In genomic region chr16:8676800-8677199, GRCm38 (mm10) we compare ENCODE assay signal across 10 mouse cellular contexts. TPM values are rescaled to one million over a fixed set of nuclear protein-coding genes. Genes with fewer than 3 reads are reported as not detected.
DNase-seq lines count a peak whose midpoint lies in the region; ATAC-seq and TF ChIP-seq lines count a peak whose summit lies in the region.
"Had no signal": no experiment of that assay in that cellular context is flagged by ENCODE, and none has a peak within 500 bp of the region (broad histone marks: within the 10 kb centered on the region; RNA-seq: fewer than 3 reads in every experiment).

No protein-coding gene starts in this region.

- no peaks in the 10 kb centered on the region for H3K9me3 ChIP-seq in neural tube, embryonic 11.5 days (ENCODE audit: control insufficient read depth, low read length)
- H3K9me3 ChIP-seq in lung, postnatal 0 days (ENCODE audit: low read length), result no peaks in the 10 kb centered on the region

- DNase-seq in gastrocnemius, postnatal 10 days, result peak; percentile 48
- DNase-seq in gastrocnemius, postnatal 25 days, result no peak
- peak; percentile 51 for DNase-seq in neural tube, embryonic 11.5 days (ENCODE audit: low spot score)
- no peak for DNase-seq in neural tube, embryonic 10.5 days (ENCODE audit: extremely low spot score, low spot score)
- DNase-seq in ZHBTc4 (ENCODE audit: low read depth, low spot score), result peak; percentile 69
- DNase-seq in lung, postnatal 0 days (ENCODE audit: low spot score), result peak; percentile 82
- peak; percentile 60 for DNase-seq in thymus, postnatal 14 days

- H3K4me1 ChIP-seq in neural tube, embryonic 11.5 days (ENCODE audit: control insufficient read depth, insufficient read depth, low read length), result no peaks in the 10 kb centered on the region
- no peaks in the 10 kb centered on the region for H3K4me1 ChIP-seq in embryonic fibroblast, embryonic 13.5 days (ENCODE audit: control insufficient read depth, insufficient read depth, low read length)
- no peaks in the 10 kb centered on the region for H3K4me1 ChIP-seq in lung, postnatal 0 days (ENCODE audit: insufficient read depth, low read depth, low read length)

- no peak overlapping the region for H3K27ac ChIP-seq in neural tube, embryonic 11.5 days (ENCODE audit: low read depth, low read length)
- H3K27ac ChIP-seq in embryonic fibroblast, embryonic 13.5 days (ENCODE audit: insufficient read depth, low read length), result no peak overlapping the region
- H3K27ac ChIP-seq in lung, postnatal 0 days (ENCODE audit: low read length), result no peak overlapping the region

- TF ChIP-seq EP300 in lung, postnatal 0 days (IDR thresholded peaks at IDR 0.05), result no peak

- H3K27me3 ChIP-seq in neural tube, embryonic 11.5 days (ENCODE audit: control insufficient read depth, insufficient read depth, low read length), result 0 out of 2 replicates have a peak, but pooled peaks cover 5% of the 10 kb centered on the region
- no peaks in the 10 kb centered on the region for H3K27me3 ChIP-seq in lung, postnatal 0 days (replicated peaks; ENCODE audit: insufficient read depth, low read length)

- no peak overlapping the region for H3K9ac ChIP-seq in neural tube, embryonic 11.5 days (ENCODE audit: low read length)
- H3K9ac ChIP-seq in lung, postnatal 0 days (replicated peaks; ENCODE audit: low read depth), result no peak overlapping the region

- ATAC-seq in neural tube, embryonic 11.5 days (ENCODE audit: insufficient read depth, low FRiP score, low TSS enrichment), result no peak
- no peak for ATAC-seq in lung, postnatal 0 days

- no peak overlapping the region for H3K4me3 ChIP-seq in neural tube, embryonic 11.5 days (ENCODE audit: low read depth, low read length)
- H3K4me3 ChIP-seq in embryonic fibroblast, embryonic 13.5 days (ENCODE audit: insufficient read depth, low read length), result no peak overlapping the region
- H3K4me3 ChIP-seq in lung, postnatal 0 days (ENCODE audit: low read depth, low read length), result no peak overlapping the region

- H3K4me2 ChIP-seq in neural tube, embryonic 11.5 days (ENCODE audit: low read depth), result no peak overlapping the region
- no peak overlapping the region for H3K4me2 ChIP-seq in lung, postnatal 0 days (replicated peaks; ENCODE audit: low read depth, low read length)

- H3K36me3 ChIP-seq in neural tube, embryonic 11.5 days (ENCODE audit: control insufficient read depth, insufficient read depth, low read length), result no peaks in the 10 kb centered on the region
- no peaks in the 10 kb centered on the region for H3K36me3 ChIP-seq in lung, postnatal 0 days (ENCODE audit: insufficient read depth, low read length)

- peak; percentile 67; the same call in 1 of the 2 replicates for TF ChIP-seq CTCF in embryonic fibroblast, embryonic 13.5 days (IDR thresholded peaks at IDR 0.05; ENCODE audit: borderline replicate concordance, insufficient read depth, low read length)
- peak; percentile 93 for TF ChIP-seq CTCF in lung, postnatal 0 days (IDR thresholded peaks at IDR 0.05)

- no peak for TF ChIP-seq POLR2A in embryonic fibroblast, embryonic 13.5 days (IDR thresholded peaks at IDR 0.05; ENCODE audit: low read depth, low read length)

- WGBS in neural tube, embryonic 11.5 days, result 51% methylated on average over 4 of the region's 4 CpGs
- WGBS in lung, postnatal 0 days, result 58% methylated on average over 4 of the region's 4 CpGs

RNA-seq across cellular contexts. Expression of gene Gm5767, which starts 3.8 kb away (rescaled TPM):
- not detected for total RNA-seq in gastrocnemius, postnatal 10 days (2021)
- total RNA-seq in gastrocnemius, postnatal 25 days (2021), result not detected
- polyA plus RNA-seq in neural tube, embryonic 11.5 days (2014; fragmentation: Nextera tagmentation; extraction: Ambion mirVana), result not detected in 2 replicates
- not detected in 2 replicates for polyA plus RNA-seq in embryonic fibroblast, embryonic 13.5 days (2011; ENCODE audit: insufficient read length, low read depth, missing spikeins)
- not detected in 2 replicates for polyA plus RNA-seq in lung, postnatal 0 days (2015; fragmentation: Nextera tagmentation; extraction: Ambion mirVana)
- total RNA-seq: left cerebral cortex, postnatal 25 days had no signal
- polyA plus RNA-seq: stomach, embryonic 14.5 days had no signal

RNA-seq across cellular contexts. Expression of gene Carhsp1, which starts 4.8 kb away (rescaled TPM):
- total RNA-seq in gastrocnemius, postnatal 10 days (2021), result 10 to 100 TPM; 22.3 to 25.9 TPM
- total RNA-seq in gastrocnemius, postnatal 25 days (2021), result 10 to 100 TPM in 1 of 2 experiments, 1 to 10 TPM in 1; 8.6 to 10.5 TPM
- polyA plus RNA-seq in neural tube, embryonic 11.5 days (2014; fragmentation: Nextera tagmentation; extraction: Ambion mirVana), result 72.8 and 78.4 TPM in 2 replicates
- polyA plus RNA-seq in embryonic fibroblast, embryonic 13.5 days (2011; ENCODE audit: insufficient read length, low read depth, missing spikeins), result 61.1 and 74.8 TPM in 2 replicates
- polyA plus RNA-seq in lung, postnatal 0 days (2015; fragmentation: Nextera tagmentation; extraction: Ambion mirVana), result 86.9 and 97.1 TPM in 2 replicates

RNA-seq across cellular contexts. Expression of gene Tmem186, which starts 39.3 kb away (rescaled TPM):
- total RNA-seq in gastrocnemius, postnatal 10 days (2021), result 1 to 10 TPM; 8.6 to 9.2 TPM
- 10 to 100 TPM in 1 of 2 experiments, 1 to 10 TPM in 1; 9.0 to 10.7 TPM for total RNA-seq in gastrocnemius, postnatal 25 days (2021)
- polyA plus RNA-seq in neural tube, embryonic 11.5 days (2014; fragmentation: Nextera tagmentation; extraction: Ambion mirVana), result 18.0 and 24.1 TPM in 2 replicates
- 8.7 and 9.6 TPM in 2 replicates for polyA plus RNA-seq in embryonic fibroblast, embryonic 13.5 days (2011; ENCODE audit: insufficient read length, low read depth, missing spikeins)
- 8.2 and 8.7 TPM in 2 replicates for polyA plus RNA-seq in lung, postnatal 0 days (2015; fragmentation: Nextera tagmentation; extraction: Ambion mirVana)

RNA-seq across cellular contexts. Expression of gene Pmm2, which starts 39.3 kb away (rescaled TPM):
- total RNA-seq in gastrocnemius, postnatal 10 days (2021), result 10 to 100 TPM; 29.1 to 30.7 TPM
- total RNA-seq in gastrocnemius, postnatal 25 days (2021), result 10 to 100 TPM; 20.3 to 20.6 TPM
- polyA plus RNA-seq in neural tube, embryonic 11.5 days (2014; fragmentation: Nextera tagmentation; extraction: Ambion mirVana), result 40.2 and 40.6 TPM in 2 replicates
- polyA plus RNA-seq in embryonic fibroblast, embryonic 13.5 days (2011; ENCODE audit: insufficient read length, low read depth, missing spikeins), result 46.7 and 52.7 TPM in 2 replicates
- polyA plus RNA-seq in lung, postnatal 0 days (2015; fragmentation: Nextera tagmentation; extraction: Ambion mirVana), result 38.0 and 40.2 TPM in 2 replicates

Comparison
In these comparisons a context has a peak if more than half of its experiments do, and no peak if none do; other contexts are left out.
1. DNase-seq: peak in gastrocnemius, postnatal 10 days (single experiment), neural tube, embryonic 11.5 days (single experiment), ZHBTc4 (single experiment), lung, postnatal 0 days (single experiment) and thymus, postnatal 14 days (single experiment); none in gastrocnemius, postnatal 25 days (single experiment) and neural tube, embryonic 10.5 days (single experiment).